Mouse (Mus musculus) ES-Bruce4 (cell line): ENCODE results near the gene AC124502.3. TPM values are rescaled to one million over a fixed set of nuclear protein-coding genes. Genes with fewer than 3 reads are reported as not detected.

Experiments used
- H3K27ac ChIP-seq: 2 replicates; pipeline ENCODE4 v1.5.1; 2012; ENCODE audit warnings: low read length, inconsistent platforms; ENCODE audit not compliant: insufficient read depth
- H3K27me3 ChIP-seq: 2 replicates; pipeline ENCODE4 v1.6.1; 2012; ENCODE audit warnings: mild to moderate bottlenecking, low read length, inconsistent platforms; ENCODE audit not compliant: control insufficient read depth, poor library complexity, insufficient read depth, severe bottlenecking
- H3K36me3 ChIP-seq: 2 replicates; pipeline ENCODE4 v1.6.1; 2012; ENCODE audit warnings: inconsistent platforms, mild to moderate bottlenecking, low read length, moderate library complexity; ENCODE audit not compliant: control insufficient read depth, poor library complexity, insufficient read depth, severe bottlenecking
- H3K4me1 ChIP-seq: one replicate; pipeline ENCODE4 v1.8.1; 2011; ENCODE audit warnings: low read length; ENCODE audit not compliant: control insufficient read depth, insufficient read depth
- H3K4me3 ChIP-seq: 2 replicates; pipeline ENCODE4 v1.5.1; 2011; ENCODE audit warnings: low read depth, mild to moderate bottlenecking, low read length
- H3K9ac ChIP-seq: 2 replicates; pipeline ENCODE4 v1.6.1; 2012; ENCODE audit warnings: low read depth, mild to moderate bottlenecking, inconsistent platforms; ENCODE audit not compliant: poor library complexity, severe bottlenecking
- H3K9me3 ChIP-seq: replicated peaks from 2 replicates; pipeline ENCODE4 v1.6.1; 2012; ENCODE audit warnings: mild to moderate bottlenecking, low read length, inconsistent platforms; ENCODE audit not compliant: control insufficient read depth, poor library complexity, insufficient read depth, severe bottlenecking
- CTCF ChIP-seq: IDR thresholded peaks from one replicate; pipeline ENCODE4 v1.8.1; 2011; ENCODE audit warnings: low read depth, low read length
- EP300 ChIP-seq: IDR thresholded peaks from 2 replicates; pipeline ENCODE4 v1.6.1; 2011; ENCODE audit warnings: low read depth, low read length; ENCODE audit not compliant: insufficient read depth
- POLR2A ChIP-seq: IDR thresholded peaks from one replicate; pipeline ENCODE4 v1.8.1; 2011; ENCODE audit warnings: low read length; ENCODE audit not compliant: insufficient read depth
- polyA plus RNA-seq: library from polyadenylated mRNA; stranded (reverse); fragments of >200 nt; gene quantifications from 2 replicates; pipeline ENCODE4 v1.2.4, GENCODE M21; 2011; ENCODE audit warnings: low read depth; ENCODE audit not compliant: missing spikeins, insufficient read depth, insufficient read length

Gene AC124502.3
- polyA plus RNA-seq, 1 experiment: not detected

DNA sequence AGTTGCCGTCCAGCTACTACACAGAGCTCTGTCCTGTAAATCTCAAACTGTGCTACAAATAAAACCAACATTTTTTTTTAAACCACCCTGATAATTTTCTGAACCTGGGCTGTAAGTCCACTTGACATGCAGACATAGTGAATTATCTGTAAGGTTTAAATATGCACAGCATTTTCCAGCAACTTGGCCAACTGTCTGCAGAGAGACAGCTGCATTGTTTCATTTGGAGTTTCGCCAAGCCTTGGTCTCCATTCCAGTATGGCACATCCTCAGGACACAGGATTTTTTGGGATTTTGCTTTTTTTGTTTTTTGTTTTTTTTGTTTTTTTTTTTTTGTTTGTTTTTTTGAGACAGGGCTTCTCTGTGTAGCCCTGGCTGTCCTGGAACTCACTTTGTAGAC, 17.3 kb upstream of the AC124502.3 start:
- H3K36me3 ChIP-seq: no peaks in the 10 kb centered on the region
- H3K4me3 ChIP-seq: no peak overlapping the region
- H3K4me1 ChIP-seq: peaks cover 1% of the 10 kb centered on the region

DNA sequence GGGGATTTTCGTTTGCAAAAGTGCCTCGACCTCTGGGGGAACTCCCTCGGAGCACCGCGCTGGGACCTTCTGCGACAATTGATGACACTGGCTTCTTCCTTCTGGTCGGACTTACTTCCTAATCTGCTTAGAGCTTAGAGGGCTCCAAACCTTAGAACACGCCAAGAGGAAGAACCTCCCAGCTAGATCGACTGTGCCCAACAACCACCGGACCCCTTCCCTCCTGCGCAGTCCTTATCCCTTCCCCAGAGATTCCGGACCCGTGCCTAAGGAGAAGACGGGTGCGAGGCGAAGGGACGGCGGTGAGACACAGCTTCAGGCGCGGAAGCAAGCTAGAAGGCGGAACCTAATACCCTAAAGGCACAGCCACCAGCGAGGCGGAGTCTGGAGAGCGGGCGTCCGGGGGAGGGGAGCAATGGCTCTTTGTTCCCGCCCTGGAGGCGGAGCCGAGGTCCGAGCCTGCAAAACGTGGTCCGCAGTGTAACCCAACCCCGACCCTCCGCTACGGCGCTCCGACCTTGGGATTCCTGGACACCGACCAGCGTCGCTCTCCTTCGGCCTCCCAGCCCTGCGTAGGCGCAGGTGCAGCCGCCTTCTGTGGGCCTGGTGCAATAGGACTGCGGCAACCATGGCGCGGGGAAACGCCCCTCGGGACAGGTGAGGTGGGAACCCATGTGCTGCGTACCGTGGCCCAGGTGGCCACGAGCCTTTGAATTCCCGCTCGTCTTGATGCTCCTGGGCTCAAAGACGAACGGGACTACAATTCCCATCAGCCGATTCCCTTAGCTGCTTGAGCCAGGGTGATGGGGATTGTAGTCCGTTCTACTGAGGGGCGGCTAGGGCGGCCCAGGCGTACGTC, 14.8 kb upstream of the AC124502.3 start, which contains the start of gene Slc29a2:
Gene Slc29a2, plus strand, starts transcription at position 240 of the 859 bp plus-strand sequence.
- Histone ChIP-seq H3K4me3 (peak within 1 kb of the TSS; percentile 84), H3K9ac (peak within 1 kb of the TSS; percentile 57), H3K9me3 (no peaks in the 10 kb centered on the region), H3K36me3 (peaks cover 13% of the 10 kb centered on the region), H3K27ac (peak within 1 kb of the TSS; percentile 9; the same call in 1 of the 2 replicates), H3K27me3 (no peaks in the 10 kb centered on the region), H3K4me1 (no peaks in the 10 kb centered on the region)
- TF ChIP-seq POLR2A (peak; percentile 25), CTCF (no peak)

More for the DNA sequence above, 17.3 kb upstream of the AC124502.3 start:
- Histone ChIP-seq H3K27ac (no peak overlapping the region), H3K9me3 (no peaks in the 10 kb centered on the region), H3K27me3 (no peaks in the 10 kb centered on the region), H3K9ac (no peak overlapping the region)
- TF ChIP-seq POLR2A: no peak
- TF ChIP-seq EP300: no peak
- no peak for TF ChIP-seq CTCF

DNA sequence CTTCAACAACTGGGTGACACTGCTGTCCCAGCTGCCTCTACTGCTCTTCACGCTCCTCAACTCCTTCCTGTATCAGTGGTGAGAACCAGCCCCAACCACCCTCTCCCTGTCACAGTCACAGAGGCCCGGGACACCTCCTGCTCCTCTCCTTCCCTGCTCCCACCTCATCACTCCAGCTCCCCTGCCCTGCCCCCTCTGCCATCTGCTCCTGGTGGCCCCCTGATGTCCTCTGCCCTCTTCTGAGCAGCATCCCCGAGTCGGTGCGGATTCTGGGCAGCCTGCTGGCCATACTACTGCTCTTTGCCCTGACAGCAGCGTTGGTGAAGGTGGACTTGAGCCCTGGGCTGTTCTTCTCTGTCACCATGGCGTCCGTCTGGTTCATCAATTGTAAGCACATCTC, 12.6 kb upstream of the AC124502.3 start:
- TF ChIP-seq POLR2A (no peak), CTCF (no peak), EP300 (no peak)
- Histone ChIP-seq H3K27ac (no peak overlapping the region), H3K36me3 (peaks cover 24% of the 10 kb centered on the region), H3K4me1 (no peaks in the 10 kb centered on the region), H3K9ac (no peak overlapping the region), H3K27me3 (no peaks in the 10 kb centered on the region), H3K9me3 (no peaks in the 10 kb centered on the region), H3K4me3 (no peak overlapping the region)

DNA sequence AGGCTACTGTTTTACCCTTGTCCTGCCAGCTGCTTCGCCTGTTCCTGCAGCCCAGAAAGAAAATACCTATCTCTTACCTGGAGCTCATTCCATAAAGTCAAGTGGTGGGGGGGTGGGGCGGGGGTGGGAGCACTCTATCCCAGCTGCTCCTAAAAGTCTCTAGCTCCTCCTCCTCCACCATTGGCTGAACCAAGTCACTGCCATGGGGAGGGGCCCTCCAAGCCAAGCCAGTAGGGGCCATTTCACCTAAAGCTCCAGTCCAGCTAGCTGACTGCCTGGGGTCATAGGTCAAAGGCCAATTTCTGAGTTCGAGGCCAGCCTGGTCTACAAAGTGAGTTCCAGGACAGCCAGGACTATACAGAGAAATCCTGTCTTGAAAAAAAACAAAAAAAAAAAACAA, 6.0 kb upstream of the AC124502.3 start:
- Histone ChIP-seq H3K4me1 (no peaks in the 10 kb centered on the region), H3K4me3 (no peak overlapping the region), H3K27ac (no peak overlapping the region), H3K9ac (no peak overlapping the region), H3K27me3 (no peaks in the 10 kb centered on the region), H3K36me3 (peaks cover 21% of the 10 kb centered on the region), H3K9me3 (no peaks in the 10 kb centered on the region)
- TF ChIP-seq CTCF (no peak), POLR2A (no peak), EP300 (no peak)

DNA sequence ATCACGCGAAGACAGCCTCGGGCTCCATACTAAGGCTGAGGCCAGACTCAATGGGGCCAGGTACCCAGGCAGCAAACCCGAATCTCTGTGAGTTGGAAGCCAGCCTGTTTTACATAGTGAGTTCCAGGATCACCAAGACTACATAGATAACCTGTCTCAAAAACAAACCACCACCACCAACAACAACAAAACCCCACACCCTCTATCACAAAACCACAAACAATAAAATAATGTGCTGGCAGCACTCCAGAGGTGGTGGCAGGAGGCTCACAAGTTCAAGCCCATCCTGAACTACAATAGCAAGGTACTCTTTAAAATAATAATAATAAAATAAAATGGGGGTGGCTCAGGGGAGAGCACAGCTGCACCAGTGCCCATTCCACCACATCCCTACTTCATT, 2.1 kb upstream of the AC124502.3 start:
- H3K27me3 ChIP-seq: no peaks in the 10 kb centered on the region
- no peak overlapping the region for H3K27ac ChIP-seq
- H3K36me3 ChIP-seq: 0 out of 2 replicates have a peak, but pooled peaks cover 3% of the 10 kb centered on the region
- TF ChIP-seq POLR2A (no peak), CTCF (no peak), EP300 (no peak)
- no peak overlapping the region for H3K4me3 ChIP-seq
- peaks cover 2% of the 10 kb centered on the region for H3K4me1 ChIP-seq
- H3K9ac ChIP-seq: no peak overlapping the region
- H3K9me3 ChIP-seq: no peaks in the 10 kb centered on the region
